8 mouse cellular contexts compared by ENCODE assay signal in genomic region chr2:33842983-33843577, GRCm38 (mm10). TPM values are rescaled to one million over a fixed set of nuclear protein-coding genes. Genes with fewer than 3 reads are reported as not detected.
DNase-seq lines count a peak whose midpoint lies in the region; ATAC-seq and TF ChIP-seq lines count a peak whose summit lies in the region.

No protein-coding gene starts in this region.

- TF ChIP-seq RAD21 in MEL (IDR thresholded peaks at IDR 0.05; ENCODE audit: low read depth, low read length): no peak

- no peaks in the 10 kb centered on the region for H3K27me3 ChIP-seq in MEL (ENCODE audit: control insufficient read depth in 1 of 2, insufficient read depth in 2 of 2, low read length in 2 of 2)
- H3K27me3 ChIP-seq in lung, embryonic 16.5 days (ENCODE audit: control insufficient read depth, insufficient read depth, low read depth, low read length): no peaks in the 10 kb centered on the region

- peaks cover 36 to 58% of the 10 kb centered on the region in 2 experiments for H3K4me1 ChIP-seq in MEL (ENCODE audit: control insufficient read depth in 1 of 2, insufficient read depth in 2 of 2, low read length in 2 of 2)
- peaks cover 14% of the 10 kb centered on the region for H3K4me1 ChIP-seq in lung, embryonic 16.5 days (replicated peaks; ENCODE audit: control insufficient read depth, insufficient read depth, low read length)

- intact Hi-C loops in left cerebral cortex, postnatal 14 days (cut with DNase I): no loop called here

- peak; percentile 95 for DNase-seq in MEL (ENCODE audit: low read depth, low spot score)
- DNase-seq in c-Kit-positive CD71-positive TER-119-positive erythroid progenitor cells, embryonic 14.5 days (ENCODE audit: low spot score): peak; percentile 93
- peak; percentile 19 for DNase-seq in kidney, adult 11 months
- DNase-seq in gastrocnemius, postnatal 4 days (ENCODE audit: low spot score in 2 of 2): no peak
- DNase-seq in left cerebral cortex, postnatal 14 days (ENCODE audit: low spot score in 2 of 2): no peak
- DNase-seq in thymus, postnatal 0 days (ENCODE audit: low spot score): no peak

- WGBS in lung, embryonic 16.5 days: 74% methylated on average over 2 of the region's 2 CpGs

- H3K9me3 ChIP-seq in MEL (replicated peaks; ENCODE audit: insufficient read depth, low read length): no peaks in the 10 kb centered on the region
- no peaks in the 10 kb centered on the region for H3K9me3 ChIP-seq in lung, embryonic 16.5 days (ENCODE audit: control insufficient read depth, low read length)

- H3K27ac ChIP-seq in MEL (ENCODE audit: control insufficient read depth, low read depth, low read length): peak overlapping the region; percentile 87
- H3K27ac ChIP-seq in lung, embryonic 16.5 days (ENCODE audit: low read length): no peak overlapping the region

- TF ChIP-seq EP300 in MEL (IDR thresholded peaks at IDR 0.05; ENCODE audit: low read depth in 1 of 2, low read length in 2 of 2): peak; percentile 99 to 100

- H3K36me3 ChIP-seq in MEL (ENCODE audit: control insufficient read depth in 1 of 2, insufficient read depth in 2 of 2, low read length in 2 of 2): peaks cover 0 to 43% of the 10 kb centered on the region in 2 experiments; a peak in 2 of 4 replicates
- H3K36me3 ChIP-seq in lung, embryonic 16.5 days (ENCODE audit: control insufficient read depth, insufficient read depth, low read length): no peaks in the 10 kb centered on the region

- no peak overlapping the region for H3K4me2 ChIP-seq in lung, embryonic 16.5 days (ENCODE audit: low read depth, low read length)

- TF ChIP-seq POLR2A in MEL (IDR thresholded peaks at IDR 0.05; ENCODE audit: control insufficient read depth in 1 of 2, insufficient read depth in 1 of 2, low read depth in 1 of 2, low read length in 2 of 2, poor library complexity in 1 of 2): no peak

- H3K79me2 ChIP-seq in MEL (ENCODE audit: control insufficient read depth, insufficient read depth, low read length, poor library complexity): no peaks in the 10 kb centered on the region

- peak; percentile 75 for ATAC-seq in lung, embryonic 16.5 days (ENCODE audit: low read depth)
- no peak for ATAC-seq in granulocyte monocyte progenitor cell, adult 5-6 weeks (replicated peaks; ENCODE audit: poor library complexity, severe bottlenecking)

- peak overlapping the region; percentile 23 for H3K9ac ChIP-seq in MEL (ENCODE audit: control insufficient read depth, low read depth, low read length, poor library complexity, severe bottlenecking)
- no peak overlapping the region for H3K9ac ChIP-seq in lung, embryonic 16.5 days (ENCODE audit: low read length)

- no peak for TF ChIP-seq CTCF in MEL (IDR thresholded peaks at IDR 0.05 in 2 of 3, conservative IDR thresholded peaks at IDR 0.05 in 1 of 3; ENCODE audit: control insufficient read depth in 1 of 3, insufficient read depth in 1 of 3, low read depth in 2 of 3, low read length in 3 of 3, poor library complexity in 1 of 3, severe bottlenecking in 1 of 3)

- H3K4me3 ChIP-seq in MEL (ENCODE audit: control insufficient read depth in 1 of 2, insufficient read depth in 1 of 2, low read depth in 2 of 2, low read length in 2 of 2): no peak overlapping the region
- no peak overlapping the region for H3K4me3 ChIP-seq in lung, embryonic 16.5 days (ENCODE audit: low read length)

TF ChIP-seq in MEL, 35 proteins besides CTCF, POLR2A, EP300 and RAD21:
- TF ChIP-seq USF1 (IDR thresholded peaks at IDR 0.05; ENCODE audit: low read depth, low read length): peak; percentile 3; the same call in 1 of the 2 replicates
- TF ChIP-seq BHLHE40 (IDR thresholded peaks at IDR 0.05; ENCODE audit: borderline replicate concordance, low read depth, low read length): peak; percentile 20; the same call in 1 of the 2 replicates
- TF ChIP-seq HCFC1 (IDR thresholded peaks at IDR 0.05; ENCODE audit: low read depth, low read length): no peak; the same call in 1 of the 2 replicates
- TF ChIP-seq NRF1 (IDR thresholded peaks at IDR 0.05; ENCODE audit: insufficient read depth, low read depth, low read length, poor library complexity, severe bottlenecking): no peak
- TF ChIP-seq MAFK (IDR thresholded peaks at IDR 0.05; ENCODE audit: borderline replicate concordance, low read depth, low read length): peak; percentile 49; the same call in 1 of the 2 replicates
- no peak for TF ChIP-seq CHD1 (IDR thresholded peaks at IDR 0.05; ENCODE audit: low read depth, low read length)
- no peak for TF ChIP-seq MYC (IDR thresholded peaks at IDR 0.05; ENCODE audit: low read depth, low read length)
- peak; percentile 76 for TF ChIP-seq SIN3A (IDR thresholded peaks at IDR 0.05; ENCODE audit: low read length)
- TF ChIP-seq ZMIZ1 (IDR thresholded peaks at IDR 0.05; ENCODE audit: low read depth, low read length): no peak
- TF ChIP-seq NELFE (IDR thresholded peaks at IDR 0.05; ENCODE audit: low read depth, low read length): peak; percentile 18; the same call in 1 of the 2 replicates
- peak; percentile 61 for TF ChIP-seq TBP (IDR thresholded peaks at IDR 0.05; ENCODE audit: low read depth, low read length)
- TF ChIP-seq SMC3 (IDR thresholded peaks at IDR 0.05; ENCODE audit: low read depth, low read length): no peak
- TF ChIP-seq USF2 (IDR thresholded peaks at IDR 0.05; ENCODE audit: borderline replicate concordance in 1 of 2, insufficient read depth in 1 of 2, low read depth in 1 of 2, low read length in 2 of 2): no peak
- TF ChIP-seq GATA1 (IDR thresholded peaks at IDR 0.05; ENCODE audit: low read depth, low read length): peak; percentile 100
- no peak for TF ChIP-seq ZC3H11A (IDR thresholded peaks at IDR 0.05; ENCODE audit: low read depth, low read length)
- TF ChIP-seq POLR2AphosphoS2 (IDR thresholded peaks at IDR 0.05; ENCODE audit: low read length): 0 out of 2 replicates have a peak, but pooled peaks have one; percentile 55
- TF ChIP-seq RCOR1 (IDR thresholded peaks at IDR 0.05; ENCODE audit: low read depth, low read length): peak; percentile 93
- peak; percentile 92 for TF ChIP-seq ETS1 (IDR thresholded peaks at IDR 0.05; ENCODE audit: low read depth, low read length)
- TF ChIP-seq KAT2A (conservative IDR thresholded peaks at IDR 0.05; ENCODE audit: low read depth, low read length): no peak
- peak; percentile 83 for TF ChIP-seq MAZ (IDR thresholded peaks at IDR 0.05; ENCODE audit: low read depth, low read length)
- peak; percentile 100 for TF ChIP-seq TAL1 (IDR thresholded peaks at IDR 0.05; ENCODE audit: low read length)
- no peak for TF ChIP-seq CHD2 (IDR thresholded peaks at IDR 0.05; ENCODE audit: low read length)
- TF ChIP-seq TCF12 (IDR thresholded peaks at IDR 0.05; ENCODE audit: low read depth, low read length): peak; percentile 100
TF ChIP-seq in MEL: peak in this region for 13.

RNA-seq across cellular contexts. Expression of gene Mvb12b, which starts 44.7 kb away (rescaled TPM):
- total RNA-seq in MEL (2012; rRNA removed): 19.6 and 22.8 TPM in 2 replicates
- polyA plus RNA-seq in MEL (2012; ENCODE audit: insufficient read depth in 1 of 2, insufficient read length in 2 of 2, low read depth in 1 of 2, low replicate concordance in 2 of 2, missing spikeins in 1 of 2): 10 to 100 TPM in 1 of 2 experiments, not detected in 1; 23.3 TPM
- polyA plus RNA-seq in lung, embryonic 16.5 days (2015; fragmentation: Nextera tagmentation; extraction: Ambion mirVana): 19.2 and 21.6 TPM in 2 replicates
- total RNA-seq in gastrocnemius, postnatal 4 days (2021): 10 to 100 TPM; 33.3 to 36.7 TPM
- total RNA-seq in left cerebral cortex, postnatal 14 days (2021): 10 to 100 TPM; 91.3 to 97.1 TPM
- 50.4 and 56.8 TPM in 2 replicates for polyA plus RNA-seq in thymus, postnatal 0 days (2015; fragmentation: Nextera tagmentation; extraction: Ambion mirVana)
- 46.2 and 58.5 TPM in 2 replicates for total RNA-seq in granulocyte monocyte progenitor cell, adult 5-6 weeks (2014; fragmentation: Nextera tagmentation)
- total RNA-seq in granulocyte monocyte progenitor cell, adult 5-6 weeks (2017): 14.7 and 16.6 TPM in 2 replicates

Comparison
In these comparisons a context has a peak if more than half of its experiments do, and no peak if none do; other contexts are left out.
1. DNase-seq: peak in MEL (single experiment), c-Kit-positive CD71-positive TER-119-positive erythroid progenitor cells, embryonic 14.5 days (single experiment) and kidney, adult 11 months (single experiment); none in gastrocnemius, postnatal 4 days (0 of 2), left cerebral cortex, postnatal 14 days (0 of 2) and thymus, postnatal 0 days (single experiment).